Mouse (Mus musculus) lung, adult 2 months (tissue): ENCODE results near the gene G0s2.

Experiments
- CTCF ChIP-seq: fragments of 200-500 bp; IDR thresholded peaks from 2 replicates; pipeline ENCODE4 v1.5.1; 2011; ENCODE audit warnings: mild to moderate bottlenecking, low read length, control low read depth; ENCODE audit not compliant: insufficient read depth
- POLR2A ChIP-seq: fragments of 200-500 bp; IDR thresholded peaks from 2 replicates; pipeline ENCODE4 v1.6.1; 2011; ENCODE audit warnings: low read depth, mild to moderate bottlenecking, control low read depth, low read length, borderline replicate concordance; ENCODE audit errors: extremely low read depth

- TF ChIP-seq CTCF (no peak), POLR2A (no peak)
Observed at GRCm38 (mm10) chr1:193255488-193256288, 17.3 kb downstream of the G0s2 start.
